20 mouse cellular contexts compared by ENCODE assay signal in the genomic region with DNA sequence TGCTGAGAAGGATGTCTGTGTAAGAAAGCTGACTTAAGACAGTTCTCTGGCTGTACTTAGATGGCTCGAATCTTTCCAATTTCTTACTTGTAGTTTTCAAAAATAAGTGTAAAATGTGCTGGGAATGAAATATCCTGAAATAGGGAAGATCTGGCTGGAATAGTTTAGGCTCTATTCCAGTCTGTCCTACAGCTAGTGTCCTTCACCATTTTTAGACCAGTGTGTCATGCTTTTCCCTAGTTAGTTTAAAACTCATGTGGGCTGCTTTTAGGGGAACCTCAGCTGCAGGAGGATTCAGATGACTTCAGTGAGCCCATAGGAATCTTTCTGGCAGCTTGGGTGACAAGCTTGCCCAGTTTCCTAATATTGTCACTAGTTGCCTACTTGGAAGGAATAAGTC.
DNase-seq lines count a peak whose midpoint lies in the region; TF ChIP-seq lines count a peak whose summit lies in the region.
"Had no signal": no experiment of that assay in that cellular context is flagged by ENCODE, and none has a peak within 500 bp of the region (broad histone marks: within the 10 kb centered on the region; RNA-seq: fewer than 3 reads in every experiment).

No protein-coding gene starts in this region.

- peak; percentile 28 for DNase-seq in left cerebral cortex, adult 11 months (ENCODE audit: low spot score)
- no peak for DNase-seq in left cerebral cortex, postnatal 4 days
- peak; percentile 81 for DNase-seq in brain, adult 2 months (ENCODE audit: low read depth, low spot score)
- DNase-seq in left cerebral cortex, adult 2 months (ENCODE audit: extremely low spot score in 1 of 2, low spot score in 2 of 2) = no peak
- DNase-seq in telencephalon, adult 2 months (ENCODE audit: low read depth, low spot score) = peak; percentile 84
- DNase-seq in layer of hippocampus, adult 11-12 months (ENCODE audit: low spot score) = no peak
- DNase-seq: adrenal gland, postnatal 14 days; cerebellum, adult 18-20 months; cerebellum, adult 9-11 months; embryo, embryonic 11 days; gastrocnemius, postnatal 36 days; heart, adult 11 months; heart, postnatal 10 days; heart, postnatal 4 days had no signal

- H3K27ac ChIP-seq in left cerebral cortex, adult 2 months = peak overlapping the region; percentile 69
- H3K27ac ChIP-seq: embryonic facial prominence, embryonic 15.5 days; forebrain, embryonic 10.5 days; heart, embryonic 10.5 days; hindbrain, embryonic 12.5 days; hindbrain, postnatal 0 days had no signal

- intact Hi-C loops in left cerebral cortex, postnatal 4 days (cut with DNase I) = no loop called here
- intact Hi-C loops in left cerebral cortex, adult 2 months (cut with DNase I) = loop anchor here (2.0 to 10.0 kb wide), 3 partner anchors 160 to 402 kb away; no protein-coding TSS in a partner anchor

- H3K4me3 ChIP-seq in left cerebral cortex, adult 2 months = no peak overlapping the region
- H3K4me3 ChIP-seq: embryonic facial prominence, embryonic 15.5 days; erythroblast, embryonic 14.5 days; forebrain, embryonic 10.5 days; heart, embryonic 10.5 days; hindbrain, embryonic 12.5 days had no signal

- no peak for TF ChIP-seq CTCF in left cerebral cortex, adult 2 months (IDR thresholded peaks at IDR 0.05)

Comparison
In these comparisons a context has a peak if more than half of its experiments do, and no peak if none do; other contexts are left out.
1. DNase-seq: peak in left cerebral cortex, adult 11 months (single experiment), brain, adult 2 months (single experiment) and telencephalon, adult 2 months (single experiment); none in left cerebral cortex, postnatal 4 days (single experiment), left cerebral cortex, adult 2 months (0 of 2) and layer of hippocampus, adult 11-12 months (single experiment).